Mouse (Mus musculus) testis, adult 2 months (tissue): ENCODE data around the gene Hrh2. TPM values are rescaled to one million over a fixed set of nuclear protein-coding genes. Genes with fewer than 3 reads are reported as not detected.

Source experiments
- H3K27ac ChIP-seq: fragments of 200-500 bp; 2 replicates; pipeline ENCODE4 v1.5.1; 2012; ENCODE audit warnings: low read depth, low read length; ENCODE audit not compliant: control insufficient read depth, insufficient read depth
- H3K27me3 ChIP-seq: fragments of 200-500 bp; 2 replicates; pipeline ENCODE4 v1.6.1; 2012; ENCODE audit warnings: mild to moderate bottlenecking, low read length, moderate library complexity; ENCODE audit not compliant: control insufficient read depth, insufficient read depth
- H3K36me3 ChIP-seq: fragments of 200-500 bp; 2 replicates; pipeline ENCODE4 v1.6.1; 2012; ENCODE audit warnings: mild to moderate bottlenecking, low read length; ENCODE audit not compliant: control insufficient read depth, insufficient read depth
- H3K4me1 ChIP-seq: fragments of 200-500 bp; 2 replicates; pipeline ENCODE4 v1.6.1; 2012; ENCODE audit warnings: low read length; ENCODE audit not compliant: control insufficient read depth, insufficient read depth
- H3K4me3 ChIP-seq: fragments of 200-500 bp; 2 replicates; pipeline ENCODE4 v1.5.1; 2012; ENCODE audit warnings: low read depth, mild to moderate bottlenecking, low read length, moderate library complexity, mixed read lengths; ENCODE audit not compliant: control insufficient read depth
- CTCF ChIP-seq: fragments of 200-500 bp; IDR thresholded peaks from 2 replicates; pipeline ENCODE4 v1.5.1; 2012; ENCODE audit warnings: low read depth, mild to moderate bottlenecking, inconsistent platforms, low read length, moderate library complexity; ENCODE audit not compliant: control insufficient read depth, insufficient read depth, insufficient replicate concordance
- POLR2A ChIP-seq: fragments of 200-500 bp; IDR thresholded peaks from 2 replicates; pipeline ENCODE4 v1.6.1; 2012; ENCODE audit warnings: low read depth, mild to moderate bottlenecking, inconsistent platforms, low read length, moderate library complexity; ENCODE audit not compliant: control insufficient read depth
- polyA plus RNA-seq: library from polyadenylated mRNA; depleted of rRNA; stranded (reverse); fragments of >200 nt; gene quantifications from 2 replicates; pipeline ENCODE4 v1.2.3, GENCODE M21; 2012; rRNA removed

Gene Hrh2
- polyA plus RNA-seq, result 0.12 and 0.18 TPM in 2 replicates

DNA sequence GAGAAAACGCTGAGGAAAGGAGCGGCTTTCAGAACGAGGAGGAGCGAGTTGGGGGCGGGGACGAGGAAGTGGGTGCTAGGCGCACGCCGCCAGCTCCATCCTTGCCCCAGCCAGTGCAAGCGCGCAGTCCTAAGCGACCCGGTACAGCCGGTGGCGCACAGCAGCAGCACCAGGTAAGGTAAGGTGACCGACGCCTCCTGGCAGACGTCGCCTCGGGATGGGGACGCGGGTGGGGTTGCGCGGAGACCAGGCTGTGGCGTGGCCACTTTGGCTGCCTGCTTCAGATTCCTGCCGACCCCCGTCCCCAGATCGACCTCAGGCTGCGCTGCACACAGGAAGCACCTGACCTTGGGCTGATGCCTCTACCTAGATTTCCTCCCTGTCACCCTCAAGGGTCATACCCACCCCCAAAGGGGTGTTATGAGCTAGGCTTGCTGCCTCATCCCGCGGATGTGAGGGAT, at the start of gene Hrh2:
TSS of gene Hrh2 (plus strand) at position 109 of the 461 bp plus-strand sequence.
- TF ChIP-seq CTCF, result no peak
- no peak for TF ChIP-seq POLR2A
- Histone ChIP-seq H3K36me3 (no peaks in the 10 kb centered on the region), H3K27me3 (no peaks in the 10 kb centered on the region), H3K4me3 (no peak within 1 kb of the TSS), H3K4me1 (0 out of 2 replicates have a peak, but pooled peaks cover 3% of the 10 kb centered on the region), H3K27ac (no peak within 1 kb of the TSS)

- Histone ChIP-seq H3K4me1 (no peaks in the 10 kb centered on the region), H3K27me3 (no peaks in the 10 kb centered on the region), H3K4me3 (no peak overlapping the region), H3K36me3 (no peaks in the 10 kb centered on the region), H3K27ac (no peak overlapping the region)
- no peak for TF ChIP-seq CTCF
- TF ChIP-seq POLR2A, result no peak
These were observed 48.1 kb upstream of the Hrh2 start for GRCm38 (mm10) chr13:54143788-54144187.

- no peak for TF ChIP-seq CTCF
- Histone ChIP-seq H3K27ac (no peak overlapping the region), H3K36me3 (no peaks in the 10 kb centered on the region), H3K27me3 (no peaks in the 10 kb centered on the region), H3K4me1 (no peaks in the 10 kb centered on the region), H3K4me3 (no peak overlapping the region)
These were observed 47.3 kb upstream of the Hrh2 start for GRCm38 (mm10) chr13:54144624-54145023.

DNA sequence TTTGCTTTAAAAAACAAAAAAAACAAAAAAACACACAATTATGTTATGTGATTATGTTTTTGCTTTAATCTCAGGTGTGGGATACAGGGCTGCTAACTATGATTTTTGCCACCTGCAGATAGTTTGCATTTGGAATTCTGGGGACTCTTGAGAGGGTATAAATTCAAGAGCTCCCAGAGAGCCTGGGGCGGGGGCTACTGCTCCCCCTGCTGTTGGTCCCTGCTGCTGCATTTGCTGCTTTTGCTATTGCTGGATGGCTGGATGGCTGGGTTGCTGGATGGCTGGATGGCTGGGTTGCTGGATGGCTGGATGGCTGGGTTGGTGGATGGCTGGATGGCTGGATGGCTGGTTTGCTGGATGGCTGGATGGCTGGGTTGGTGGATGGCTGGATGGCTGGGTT, 44.6 kb upstream of the Hrh2 start:
- H3K4me3 ChIP-seq, result no peak overlapping the region
- TF ChIP-seq CTCF (no peak), POLR2A (no peak)

DNA sequence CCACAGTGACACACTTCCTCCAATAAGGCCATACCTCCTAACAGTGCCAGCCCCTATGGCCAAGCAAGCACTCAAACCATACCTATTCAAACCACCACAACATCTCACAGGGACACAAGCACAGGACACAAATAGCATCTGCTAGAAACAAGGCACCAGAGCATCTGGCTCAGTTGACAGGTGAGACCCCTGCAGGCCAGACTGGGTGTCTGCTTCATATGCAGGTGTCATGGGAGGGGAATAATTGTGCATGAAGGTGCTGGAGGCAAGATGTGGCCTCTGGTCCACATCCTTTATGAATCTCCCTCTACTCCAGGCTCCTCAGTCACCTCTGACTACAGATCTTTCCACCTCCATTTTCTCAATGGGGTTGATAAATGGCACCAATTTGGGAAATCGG, 39.5 kb upstream of the Hrh2 start:
- no peak overlapping the region for H3K4me3 ChIP-seq
- TF ChIP-seq CTCF, result no peak
- TF ChIP-seq POLR2A, result no peak
- H3K27ac ChIP-seq, result no peak overlapping the region
- no peaks in the 10 kb centered on the region for H3K36me3 ChIP-seq
- no peaks in the 10 kb centered on the region for H3K27me3 ChIP-seq
- H3K4me1 ChIP-seq, result no peaks in the 10 kb centered on the region

More for the DNA sequence above, 44.6 kb upstream of the Hrh2 start:
- no peak overlapping the region for H3K27ac ChIP-seq
- no peaks in the 10 kb centered on the region for H3K27me3 ChIP-seq
- no peaks in the 10 kb centered on the region for H3K4me1 ChIP-seq
- no peaks in the 10 kb centered on the region for H3K36me3 ChIP-seq

- no peak overlapping the region for H3K27ac ChIP-seq
- H3K36me3 ChIP-seq, result no peaks in the 10 kb centered on the region
- H3K4me1 ChIP-seq, result no peaks in the 10 kb centered on the region
- no peak overlapping the region for H3K4me3 ChIP-seq
- no peaks in the 10 kb centered on the region for H3K27me3 ChIP-seq
- TF ChIP-seq CTCF (no peak), POLR2A (no peak)
These were observed 39.0 kb upstream of the Hrh2 start for GRCm38 (mm10) chr13:54152911-54153310.

- TF ChIP-seq POLR2A, result no peak
- TF ChIP-seq CTCF, result no peak
- Histone ChIP-seq H3K36me3 (no peaks in the 10 kb centered on the region), H3K27ac (no peak overlapping the region), H3K4me3 (no peak overlapping the region), H3K4me1 (no peaks in the 10 kb centered on the region), H3K27me3 (no peaks in the 10 kb centered on the region)
These were observed 38.2 kb upstream of the Hrh2 start for GRCm38 (mm10) chr13:54153672-54154218.
